Mouse (Mus musculus): Measurements from ENCODE around the gene Isyna1. TPM values are rescaled to one million over a fixed set of nuclear protein-coding genes. Genes with fewer than 3 reads are reported as not detected.
"Not testable (repeated sequence)": the region's sequence is repeated elsewhere in the genome, so short reads cannot be mapped to it uniquely, and the experiment has no call there.

Gene Isyna1
- total RNA-seq, 2 experiments from 2014 or later: 51.5 to 74.1 TPM

- ATAC-seq (replicated peaks; ENCODE audit: low FRiP score, low TSS enrichment, poor library complexity, severe bottlenecking): no peak
These were observed 23.2 kb upstream of the Isyna1 start for GRCm38 (mm10) chr8:70570990-70571389.

- ATAC-seq (replicated peaks; ENCODE audit: low FRiP score, low TSS enrichment, poor library complexity, severe bottlenecking): no peak
These were observed 19.9 kb upstream of the Isyna1 start for GRCm38 (mm10) chr8:70574302-70574701.

- peak; percentile 68 for ATAC-seq (replicated peaks; ENCODE audit: low FRiP score, low TSS enrichment, poor library complexity, severe bottlenecking)
These were observed 19.3 kb upstream of the Isyna1 start for GRCm38 (mm10) chr8:70574915-70575314.

- no peak for ATAC-seq (replicated peaks; ENCODE audit: low FRiP score, low TSS enrichment, poor library complexity, severe bottlenecking)
These were observed 17.0 kb upstream of the Isyna1 start for GRCm38 (mm10) chr8:70577207-70577606.

- ATAC-seq (replicated peaks; ENCODE audit: low FRiP score, low TSS enrichment, poor library complexity, severe bottlenecking): no peak
These were observed 10.4 kb upstream of the Isyna1 start for GRCm38 (mm10) chr8:70583476-70584387.

GRCm38 (mm10) chr8:70584606-70585257, 9.4 kb upstream of the Isyna1 start:
- ATAC-seq (replicated peaks; ENCODE audit: low FRiP score, low TSS enrichment, poor library complexity, severe bottlenecking): no peak

- ATAC-seq (replicated peaks; ENCODE audit: low FRiP score, low TSS enrichment, poor library complexity, severe bottlenecking): peak; percentile 84
These were observed 8.9 kb upstream of the Isyna1 start for GRCm38 (mm10) chr8:70585258-70585652.

GRCm38 (mm10) chr8:70587955-70588354, 6.2 kb upstream of the Isyna1 start:
- ATAC-seq (replicated peaks; ENCODE audit: low FRiP score, low TSS enrichment, poor library complexity, severe bottlenecking): not testable (repeated sequence)

- ATAC-seq (replicated peaks; ENCODE audit: low FRiP score, low TSS enrichment, poor library complexity, severe bottlenecking): no peak
These were observed 2.6 kb upstream of the Isyna1 start for GRCm38 (mm10) chr8:70591569-70591968.

- ATAC-seq (replicated peaks; ENCODE audit: low FRiP score, low TSS enrichment, poor library complexity, severe bottlenecking): no peak
These were observed 1.0 kb upstream of the Isyna1 start for GRCm38 (mm10) chr8:70593173-70593572.

- 0 out of 2 replicates have a peak, but pooled peaks have one; percentile 7 for ATAC-seq (replicated peaks; ENCODE audit: low FRiP score, low TSS enrichment, poor library complexity, severe bottlenecking)
These were observed 720 bp downstream of the Isyna1 start for GRCm38 (mm10) chr8:70594621-70595564.

- ATAC-seq (replicated peaks; ENCODE audit: low FRiP score, low TSS enrichment, poor library complexity, severe bottlenecking): no peak
These were observed 1.6 kb downstream of the Isyna1 start for GRCm38 (mm10) chr8:70595811-70596210.

GRCm38 (mm10) chr8:70596216-70596615, 2.0 kb downstream of the Isyna1 start:
- no peak for ATAC-seq (replicated peaks; ENCODE audit: low FRiP score, low TSS enrichment, poor library complexity, severe bottlenecking)

- no peak for ATAC-seq (replicated peaks; ENCODE audit: low FRiP score, low TSS enrichment, poor library complexity, severe bottlenecking)
These were observed 2.7 kb downstream of the Isyna1 start for GRCm38 (mm10) chr8:70596775-70597416.

- no peak for ATAC-seq (replicated peaks; ENCODE audit: low FRiP score, low TSS enrichment, poor library complexity, severe bottlenecking)
These were observed 3.5 kb downstream of the Isyna1 start for GRCm38 (mm10) chr8:70597417-70598272.

GRCm38 (mm10) chr8:70598283-70598682, 4.1 kb downstream of the Isyna1 start:
- ATAC-seq (replicated peaks; ENCODE audit: low FRiP score, low TSS enrichment, poor library complexity, severe bottlenecking): no peak

GRCm38 (mm10) chr8:70598722-70599121, 4.5 kb downstream of the Isyna1 start:
- no peak for ATAC-seq (replicated peaks; ENCODE audit: low FRiP score, low TSS enrichment, poor library complexity, severe bottlenecking)
